Mouse (Mus musculus) limb, embryonic 11.5 days (tissue): ENCODE measurements around the gene 1700025C18Rik. TPM values are rescaled to one million over a fixed set of nuclear protein-coding genes. Genes with fewer than 3 reads are reported as not detected.

Source experiments
- ATAC-seq: fragments of 200-750 bp; cut with Nextera tagmentation; 2 replicates; pipeline ENCODE4 v1.8.0; 2017; ENCODE audit warnings: low read depth; ENCODE audit not compliant: insufficient number of reproducible peaks, low FRiP score, low TSS enrichment
- DNase-seq: peaks from one replicate; pipeline ENCODE4 v3.0.0-alpha.2; 2015; ENCODE audit warnings: low spot score
- H3K27ac ChIP-seq: fragments of 300-500 bp; sonication (generic); replicated peaks from 2 replicates; pipeline ENCODE4 v1.5.1; 2014; ENCODE audit warnings: low read depth, mild to moderate bottlenecking, low read length
- H3K27me3 ChIP-seq: fragments of 300-500 bp; sonication (generic); 2 replicates; pipeline ENCODE4 v1.6.1; 2014; ENCODE audit warnings: mild to moderate bottlenecking, low read length, mixed read lengths; ENCODE audit not compliant: control insufficient read depth, insufficient read depth
- H3K36me3 ChIP-seq: fragments of 300-500 bp; sonication (generic); 2 replicates; pipeline ENCODE4 v1.6.1; 2014; ENCODE audit warnings: mild to moderate bottlenecking, low read length, moderate library complexity, mixed read lengths; ENCODE audit not compliant: control insufficient read depth, insufficient read depth
- H3K4me1 ChIP-seq: fragments of 300-500 bp; sonication (generic); 2 replicates; pipeline ENCODE4 v1.6.1; 2014; ENCODE audit warnings: low read length, mixed read lengths; ENCODE audit not compliant: control insufficient read depth, insufficient read depth
- H3K4me2 ChIP-seq: fragments of 300-500 bp; sonication (generic); 2 replicates; pipeline ENCODE4 v1.6.1; 2014; ENCODE audit warnings: low read depth, mild to moderate bottlenecking, moderate library complexity; ENCODE audit not compliant: severe bottlenecking
- H3K4me3 ChIP-seq: fragments of 300-500 bp; sonication (generic); 2 replicates; pipeline ENCODE4 v1.5.1; 2014; ENCODE audit warnings: low read depth, low read length
- H3K9ac ChIP-seq: fragments of 300-500 bp; sonication (generic); 2 replicates; pipeline ENCODE4 v1.6.1; 2014; ENCODE audit warnings: mild to moderate bottlenecking, low read length
- H3K9me3 ChIP-seq: fragments of 300-500 bp; sonication (generic); 2 replicates; pipeline ENCODE4 v1.6.1; 2016; ENCODE audit warnings: low read length; ENCODE audit not compliant: control insufficient read depth
- WGBS: fragments of 180-500 bp; shearing (Covaris S2); extraction: QIAGEN DNeasy Blood & Tissue Kit; methylation state at CpG from one replicate; pipeline ENCODE4 v1.1.7; 2014; 5-methylcytosine and 5-hydroxymethylcytosine counted together
- polyA plus RNA-seq: library from polyadenylated mRNA; unstranded; fragments of >200 nt; fragmentation: Nextera tagmentation; extraction: Ambion mirVana; gene quantifications from 2 replicates; pipeline ENCODE4 v1.2.1, GENCODE M21; 2014

1700025C18Rik gene
- polyA plus RNA-seq, 1 experiment from 2014 or later: not detected

- Histone ChIP-seq H3K27me3 (peaks cover 6% of the 10 kb centered on the region; the same call in 1 of the 2 replicates), H3K27ac (no peak overlapping the region), H3K4me1 (peaks cover 10% of the 10 kb centered on the region), H3K9me3 (no peaks in the 10 kb centered on the region), H3K4me2 (no peak overlapping the region), H3K36me3 (no peaks in the 10 kb centered on the region), H3K4me3 (no peak overlapping the region), H3K9ac (no peak overlapping the region)
- DNase-seq (no peak), ATAC-seq (no peak)
- WGBS: 77% methylated on average over 8 of the region's 8 CpGs
These were observed 949 bp upstream of the 1700025C18Rik start for GRCm38 (mm10) chr2:165091433-165091965.

- DNase-seq: no peak
- Histone ChIP-seq H3K9ac (no peak overlapping the region), H3K9me3 (no peaks in the 10 kb centered on the region), H3K27ac (no peak overlapping the region), H3K4me1 (peaks cover 3% of the 10 kb centered on the region; the same call in 1 of the 2 replicates), H3K4me2 (no peak overlapping the region), H3K4me3 (no peak overlapping the region), H3K27me3 (no peaks in the 10 kb centered on the region), H3K36me3 (no peaks in the 10 kb centered on the region)
- 35% methylated on average over 14 of the region's 14 CpGs for WGBS
- ATAC-seq: no peak
These were observed 1.1 kb downstream of the 1700025C18Rik start for GRCm38 (mm10) chr2:165089470-165089869.

- Histone ChIP-seq H3K4me3 (no peak overlapping the region), H3K36me3 (no peaks in the 10 kb centered on the region), H3K9ac (no peak overlapping the region), H3K27me3 (no peaks in the 10 kb centered on the region), H3K9me3 (no peaks in the 10 kb centered on the region), H3K27ac (no peak overlapping the region), H3K4me1 (no peaks in the 10 kb centered on the region), H3K4me2 (no peak overlapping the region)
- DNase-seq (no peak), ATAC-seq (no peak)
- WGBS: 87% methylated on average over 4 of the region's 4 CpGs
These were observed 3.9 kb downstream of the 1700025C18Rik start for GRCm38 (mm10) chr2:165086634-165087033.

- Histone ChIP-seq H3K4me3 (no peak overlapping the region), H3K9me3 (no peaks in the 10 kb centered on the region), H3K4me1 (peaks cover 5% of the 10 kb centered on the region), H3K27ac (no peak overlapping the region), H3K9ac (no peak overlapping the region), H3K4me2 (no peak overlapping the region), H3K27me3 (peaks cover 50% of the 10 kb centered on the region), H3K36me3 (no peaks in the 10 kb centered on the region)
- 25% methylated on average over 7 of the region's 7 CpGs for WGBS
- ATAC-seq: no peak
- no peak for DNase-seq
These were observed 9.3 kb downstream of the 1700025C18Rik start for GRCm38 (mm10) chr2:165081257-165081656.

GRCm38 (mm10) chr2:165080657-165081056, 9.9 kb downstream of the 1700025C18Rik start:
- no peak overlapping the region for H3K27ac ChIP-seq
- no peaks in the 10 kb centered on the region for H3K36me3 ChIP-seq
- ATAC-seq (no peak), DNase-seq (no peak)
- no peak overlapping the region for H3K4me3 ChIP-seq
- H3K9ac ChIP-seq: no peak overlapping the region
- H3K9me3 ChIP-seq: no peaks in the 10 kb centered on the region
- H3K4me2 ChIP-seq: no peak overlapping the region
- peaks cover 55% of the 10 kb centered on the region for H3K27me3 ChIP-seq
- 21% methylated on average over 9 of the region's 9 CpGs for WGBS
- peaks cover 5% of the 10 kb centered on the region for H3K4me1 ChIP-seq

- Histone ChIP-seq H3K27me3 (peaks cover 63% of the 10 kb centered on the region), H3K36me3 (no peaks in the 10 kb centered on the region), H3K4me3 (no peak overlapping the region), H3K9ac (no peak overlapping the region), H3K9me3 (no peaks in the 10 kb centered on the region), H3K27ac (no peak overlapping the region), H3K4me1 (peaks cover 5% of the 10 kb centered on the region), H3K4me2 (no peak overlapping the region)
- WGBS: 22% methylated on average over 10 of the region's 10 CpGs
- no peak for ATAC-seq
- DNase-seq: peak; percentile 50
These were observed 11.9 kb downstream of the 1700025C18Rik start for GRCm38 (mm10) chr2:165078605-165079004.

- no peaks in the 10 kb centered on the region for H3K9me3 ChIP-seq
- H3K36me3 ChIP-seq: no peaks in the 10 kb centered on the region
- no peak overlapping the region for H3K9ac ChIP-seq
- H3K27ac ChIP-seq: no peak overlapping the region
- WGBS: 69% methylated on average over 8 of the region's 8 CpGs
- peaks cover 5% of the 10 kb centered on the region for H3K4me1 ChIP-seq
- H3K27me3 ChIP-seq: peaks cover 66% of the 10 kb centered on the region
- H3K4me3 ChIP-seq: no peak overlapping the region
- no peak overlapping the region for H3K4me2 ChIP-seq
- ATAC-seq: no peak
- DNase-seq: no peak
These were observed 12.5 kb downstream of the 1700025C18Rik start for GRCm38 (mm10) chr2:165078045-165078444.

GRCm38 (mm10) chr2:165077055-165077454, 13.5 kb downstream of the 1700025C18Rik start:
- H3K27ac ChIP-seq: no peak overlapping the region
- peaks cover 5% of the 10 kb centered on the region for H3K4me1 ChIP-seq
- no peak overlapping the region for H3K4me3 ChIP-seq
- no peak overlapping the region; the same call in 1 of the 2 replicates for H3K9ac ChIP-seq
- WGBS: 3% methylated on average over 9 of the region's 9 CpGs
- H3K36me3 ChIP-seq: no peaks in the 10 kb centered on the region
- ATAC-seq (no peak), DNase-seq (no peak)
- H3K9me3 ChIP-seq: no peaks in the 10 kb centered on the region
- no peak overlapping the region for H3K4me2 ChIP-seq
- H3K27me3 ChIP-seq: peaks cover 66% of the 10 kb centered on the region

- Histone ChIP-seq H3K27me3 (peaks cover 50% of the 10 kb centered on the region), H3K36me3 (no peaks in the 10 kb centered on the region), H3K9me3 (no peaks in the 10 kb centered on the region), H3K4me3 (no peak overlapping the region), H3K4me2 (no peak overlapping the region), H3K27ac (no peak overlapping the region), H3K9ac (no peak overlapping the region), H3K4me1 (peaks cover 8% of the 10 kb centered on the region)
- DNase-seq: peak; percentile 89
- no peak for ATAC-seq
- 38% methylated on average over 2 of the region's 2 CpGs for WGBS
These were observed 15.6 kb downstream of the 1700025C18Rik start for GRCm38 (mm10) chr2:165074937-165075336.
